Mouse (Mus musculus): ENCODE measurements at regions not wholly inside any gene's neighbourhood (a gene's known extent, or its start where the extent isn't known, plus 50 kb on each side); places are given as distances from the start of the nearest gene placed in this dataset.

DNA sequence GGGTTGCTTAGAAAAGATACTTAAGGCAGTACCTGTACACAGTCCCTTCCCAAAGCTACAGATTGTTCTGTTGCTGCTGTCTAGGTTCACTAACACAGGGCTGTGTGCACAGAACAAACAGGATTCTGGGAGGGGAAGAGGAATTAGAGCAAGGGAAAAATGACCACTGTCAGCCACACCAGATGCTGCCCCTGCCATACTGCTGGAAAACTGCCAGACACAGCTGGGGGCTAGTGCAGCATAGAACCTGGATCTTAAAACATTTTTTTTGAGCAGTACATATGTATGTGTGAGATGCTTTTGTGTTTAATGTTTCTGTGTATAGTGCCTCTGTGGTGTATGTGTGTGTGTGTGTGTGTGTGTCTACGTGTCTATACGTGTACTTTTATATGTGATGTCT is 291.7 kb upstream of the Myt1l start:
- Histone ChIP-seq H3K27ac (no peak overlapping the region), H3K4me3 (no peak overlapping the region), H3K36me3 (no peaks in the 10 kb centered on the region), H3K27me3 (no peaks in the 10 kb centered on the region), H3K9ac (no peak overlapping the region), H3K9me3 (no peaks in the 10 kb centered on the region), H3K4me1 (replicated peaks) (peaks cover 51% of the 10 kb centered on the region), H3K4me2 (no peak overlapping the region)
- WGBS = 95% methylated on average over 2 of the region's 2 CpGs
- no peak for ATAC-seq (ENCODE audit: low FRiP score)

DNA sequence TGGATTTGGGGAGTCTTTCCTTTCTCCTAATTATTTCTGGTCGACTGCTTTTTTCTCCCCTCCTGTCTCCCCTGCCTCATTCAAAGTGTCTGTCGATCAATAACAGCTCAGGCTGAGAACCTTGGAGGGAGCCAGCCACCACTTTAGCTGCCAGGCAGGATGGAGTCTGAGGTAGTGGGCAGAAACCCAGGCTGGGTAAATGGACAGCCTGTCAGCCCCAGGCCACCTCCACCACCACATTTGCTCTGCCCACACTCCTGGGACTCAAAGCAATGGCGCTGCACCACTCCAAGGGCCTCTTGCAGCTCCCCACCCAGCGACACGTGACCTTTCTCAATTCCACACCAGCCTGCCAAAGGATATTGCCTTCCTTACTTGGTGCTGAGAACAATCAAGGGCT is 290.7 kb upstream of the Myt1l start:
- Histone ChIP-seq H3K4me1 (replicated peaks) (peaks cover 47% of the 10 kb centered on the region), H3K36me3 (no peaks in the 10 kb centered on the region), H3K4me3 (no peak overlapping the region), H3K4me2 (no peak overlapping the region), H3K9ac (no peak overlapping the region), H3K27me3 (no peaks in the 10 kb centered on the region), H3K9me3 (no peaks in the 10 kb centered on the region), H3K27ac (peak overlapping the region; percentile 10)
- no peak for ATAC-seq (ENCODE audit: low FRiP score)
- 44% methylated on average over 5 of the region's 5 CpGs for WGBS

DNA sequence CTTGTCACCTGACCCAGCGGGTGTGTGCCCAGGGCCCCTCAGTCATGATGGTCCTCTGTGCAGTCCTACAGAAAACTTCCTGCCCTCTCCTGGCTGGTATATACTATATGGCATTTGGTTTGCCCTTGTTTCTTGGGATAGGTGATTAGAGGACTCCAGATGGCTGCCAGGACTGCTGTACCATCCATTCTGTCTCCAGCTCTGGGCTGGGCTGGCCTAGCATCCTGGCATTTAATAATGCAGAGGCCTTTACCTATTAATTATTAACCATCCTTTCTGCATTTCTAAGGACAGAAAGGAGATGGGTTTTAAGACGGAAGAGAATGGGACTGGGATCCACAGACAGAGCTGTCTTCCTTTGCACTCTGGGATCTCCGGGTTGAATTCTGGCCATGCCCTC is 288.7 kb upstream of the Myt1l start:
- ATAC-seq (ENCODE audit: low FRiP score) = no peak; the same call in 1 of the 2 replicates
- H3K9ac ChIP-seq = 0 out of 2 replicates have a peak overlapping the region, but pooled peaks have one; percentile 35
- H3K36me3 ChIP-seq = no peaks in the 10 kb centered on the region
- peaks cover 50% of the 10 kb centered on the region for H3K4me1 ChIP-seq (replicated peaks)
- H3K4me2 ChIP-seq = no peak overlapping the region
- WGBS = 62% methylated on average over 3 of the region's 3 CpGs
- no peak overlapping the region for H3K4me3 ChIP-seq
- H3K9me3 ChIP-seq = no peaks in the 10 kb centered on the region
- peak overlapping the region; percentile 83 for H3K27ac ChIP-seq
- no peaks in the 10 kb centered on the region for H3K27me3 ChIP-seq

DNA sequence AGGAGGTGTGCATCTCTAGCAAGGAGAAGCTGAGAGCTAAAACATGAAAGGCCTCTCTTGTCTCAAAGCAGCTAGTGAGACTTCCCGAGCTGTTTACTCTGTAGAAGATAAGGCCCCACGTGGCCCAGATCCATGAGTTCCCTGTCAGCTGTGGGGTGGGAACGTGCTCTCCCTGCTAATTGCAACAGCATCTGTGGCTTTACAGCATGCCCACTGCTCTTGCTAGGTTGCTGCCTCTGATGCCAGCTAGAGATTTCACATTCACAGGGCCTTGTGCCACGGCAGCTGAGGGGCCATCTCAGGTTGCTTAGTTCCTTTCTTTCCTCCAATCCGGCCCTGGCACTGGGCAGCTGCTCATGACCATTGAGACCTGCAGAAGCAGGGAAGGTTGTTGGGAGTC is 288.2 kb upstream of the Myt1l start:
- WGBS = 37% methylated on average over 5 of the region's 5 CpGs
- H3K4me1 ChIP-seq (replicated peaks) = peaks cover 50% of the 10 kb centered on the region
- peak overlapping the region; percentile 43; the same call in 1 of the 2 replicates for H3K9ac ChIP-seq

DNA sequence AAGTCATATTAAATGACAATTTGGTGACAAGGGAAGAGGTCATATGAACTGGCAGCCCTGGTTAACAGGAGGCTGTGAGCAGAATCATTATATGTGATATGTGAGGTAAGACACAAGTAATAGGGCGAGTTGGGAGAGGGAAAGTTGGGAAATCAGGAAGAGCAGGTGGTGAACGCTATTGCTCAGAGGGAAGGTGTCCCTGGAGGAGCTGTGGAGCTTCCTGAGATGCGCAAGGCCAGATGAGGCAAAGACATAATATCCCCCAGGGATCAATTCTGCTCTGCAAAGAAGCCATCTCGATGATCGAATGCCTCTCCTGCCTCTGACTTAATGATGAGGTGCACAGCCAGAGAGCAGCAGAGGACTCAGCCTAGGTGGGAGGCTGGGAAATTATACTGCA is 285.1 kb upstream of the Myt1l start:
- no peak overlapping the region for H3K4me2 ChIP-seq
- no peak overlapping the region for H3K4me3 ChIP-seq
- H3K9me3 ChIP-seq = no peaks in the 10 kb centered on the region
- peak overlapping the region; percentile 52; the same call in 1 of the 2 replicates for H3K27ac ChIP-seq
- peaks cover 71% of the 10 kb centered on the region for H3K4me1 ChIP-seq (replicated peaks)
- no peaks in the 10 kb centered on the region for H3K36me3 ChIP-seq
- no peak for ATAC-seq (ENCODE audit: low FRiP score)
- no peak overlapping the region for H3K9ac ChIP-seq
- no peaks in the 10 kb centered on the region for H3K27me3 ChIP-seq
- 50% methylated on average over 5 of the region's 5 CpGs for WGBS

More for the DNA sequence above, 288.2 kb upstream of the Myt1l start:
- peak overlapping the region; percentile 83 for H3K27ac ChIP-seq
- no peaks in the 10 kb centered on the region for H3K36me3 ChIP-seq
- H3K4me3 ChIP-seq = no peak overlapping the region
- H3K27me3 ChIP-seq = no peaks in the 10 kb centered on the region
- no peaks in the 10 kb centered on the region for H3K9me3 ChIP-seq
- no peak overlapping the region for H3K4me2 ChIP-seq
- ATAC-seq (ENCODE audit: low FRiP score) = peak; percentile 71

DNA sequence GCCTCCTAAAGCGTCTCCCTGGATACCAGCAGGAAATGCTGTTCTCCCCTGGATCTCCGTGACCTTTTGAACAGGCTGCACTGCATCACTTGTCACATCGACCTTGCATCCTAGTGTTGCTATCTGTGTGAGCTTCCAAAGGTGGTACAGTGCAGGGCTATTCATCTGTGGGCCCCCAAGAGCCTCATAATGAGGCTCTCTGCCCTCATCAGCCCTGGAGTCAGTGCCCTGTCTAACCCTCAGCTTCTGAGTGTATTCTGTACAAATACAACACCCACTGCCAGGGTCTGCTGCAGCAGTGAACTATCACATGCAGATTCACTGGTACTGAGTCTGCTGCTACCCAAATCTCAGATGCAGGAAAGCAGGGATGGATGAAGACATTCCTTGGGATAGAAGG is 282.1 kb upstream of the Myt1l start:
- peak; percentile 24; the same call in 1 of the 2 replicates for ATAC-seq (ENCODE audit: low FRiP score)
- H3K4me2 ChIP-seq = no peak overlapping the region
- no peaks in the 10 kb centered on the region for H3K27me3 ChIP-seq
- peaks cover 48% of the 10 kb centered on the region for H3K4me1 ChIP-seq (replicated peaks)
- 23% methylated on average over 3 of the region's 3 CpGs for WGBS
- no peaks in the 10 kb centered on the region for H3K36me3 ChIP-seq
- no peak overlapping the region for H3K9ac ChIP-seq
- no peak overlapping the region for H3K4me3 ChIP-seq
- H3K27ac ChIP-seq = peak overlapping the region; percentile 69
- no peaks in the 10 kb centered on the region for H3K9me3 ChIP-seq

DNA sequence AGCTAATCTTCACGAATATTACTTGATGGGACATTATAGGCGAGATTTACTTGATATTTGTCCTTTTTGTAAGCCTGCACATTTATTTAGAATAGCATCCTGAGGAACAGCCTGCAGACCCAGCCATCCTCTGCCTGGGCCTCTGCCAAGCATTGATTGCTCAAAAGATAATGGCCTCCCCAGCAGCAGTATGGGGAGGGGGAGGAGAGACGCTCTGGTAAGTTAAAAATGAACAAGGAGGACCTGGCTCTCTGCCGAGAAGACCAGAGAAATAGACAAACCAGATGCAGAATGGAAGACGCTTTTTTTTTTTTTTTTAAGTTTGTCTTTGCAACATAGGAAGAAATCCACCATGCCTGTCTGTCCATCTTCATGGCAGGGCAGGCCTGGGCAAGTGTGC is 280.8 kb upstream of the Myt1l start:
- Histone ChIP-seq H3K4me2 (no peak overlapping the region), H3K27ac (peak overlapping the region; percentile 83), H3K4me1 (replicated peaks) (peaks cover 46% of the 10 kb centered on the region), H3K27me3 (no peaks in the 10 kb centered on the region), H3K9me3 (no peaks in the 10 kb centered on the region), H3K9ac (no peak overlapping the region), H3K36me3 (no peaks in the 10 kb centered on the region), H3K4me3 (no peak overlapping the region)
- ATAC-seq (ENCODE audit: low FRiP score) = no peak
- WGBS = 57% methylated on average over 5 of the region's 5 CpGs

DNA sequence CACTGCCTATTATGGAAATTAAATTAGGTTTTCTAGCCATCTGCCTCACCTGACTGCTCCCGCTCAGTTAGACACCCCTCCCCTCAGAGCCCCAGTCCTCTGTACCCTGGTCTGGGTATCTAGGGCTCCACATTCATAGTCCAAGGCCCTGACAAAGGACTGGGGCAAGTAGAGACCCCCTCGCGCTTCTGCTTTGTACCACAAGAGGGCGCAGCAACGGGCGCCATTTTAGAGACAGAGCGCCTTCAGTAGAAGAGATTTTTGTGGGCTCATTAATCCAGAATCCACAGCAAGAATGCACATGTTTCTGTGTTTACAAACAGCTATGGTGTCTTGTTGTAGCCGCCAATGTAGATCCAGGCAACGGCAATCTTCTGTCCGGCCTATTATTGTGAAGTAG is 279.7 kb upstream of the Myt1l start:
- no peaks in the 10 kb centered on the region for H3K36me3 ChIP-seq
- H3K27ac ChIP-seq = no peak overlapping the region
- WGBS = 86% methylated on average over 10 of the region's 10 CpGs
- no peak overlapping the region for H3K9ac ChIP-seq
- no peaks in the 10 kb centered on the region for H3K27me3 ChIP-seq
- H3K4me3 ChIP-seq = no peak overlapping the region
- H3K9me3 ChIP-seq = no peaks in the 10 kb centered on the region
- ATAC-seq (ENCODE audit: low FRiP score) = no peak
- no peak overlapping the region for H3K4me2 ChIP-seq
- H3K4me1 ChIP-seq (replicated peaks) = peaks cover 35% of the 10 kb centered on the region

DNA sequence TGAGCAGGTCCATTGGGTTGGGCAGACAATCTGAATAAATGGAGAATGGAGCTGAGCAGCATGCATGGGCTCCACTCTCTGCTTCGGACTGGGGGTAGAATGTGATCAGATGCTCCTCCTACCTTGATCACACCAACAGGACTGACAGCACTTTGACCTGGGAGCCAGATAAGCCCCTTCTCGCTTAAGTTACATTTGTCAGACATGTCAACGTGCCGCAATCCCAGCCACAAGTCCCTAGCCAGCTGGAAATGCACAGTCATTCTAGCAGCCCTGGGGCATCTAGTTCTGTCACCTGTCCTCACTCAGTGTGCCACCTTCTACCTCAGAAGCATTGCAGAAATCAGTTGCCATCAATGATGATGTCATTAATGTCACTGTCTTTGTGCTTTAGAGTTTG is 272.1 kb upstream of the Myt1l start:
- peaks cover 26% of the 10 kb centered on the region for H3K4me1 ChIP-seq (replicated peaks)
- H3K27me3 ChIP-seq = no peaks in the 10 kb centered on the region
- no peak for ATAC-seq (ENCODE audit: low FRiP score)
- no peaks in the 10 kb centered on the region for H3K9me3 ChIP-seq
- no peak overlapping the region for H3K4me2 ChIP-seq
- H3K27ac ChIP-seq = no peak overlapping the region
- WGBS = 88% methylated on average over 4 of the region's 4 CpGs
- H3K9ac ChIP-seq = no peak overlapping the region
- H3K36me3 ChIP-seq = no peaks in the 10 kb centered on the region
- no peak overlapping the region for H3K4me3 ChIP-seq

DNA sequence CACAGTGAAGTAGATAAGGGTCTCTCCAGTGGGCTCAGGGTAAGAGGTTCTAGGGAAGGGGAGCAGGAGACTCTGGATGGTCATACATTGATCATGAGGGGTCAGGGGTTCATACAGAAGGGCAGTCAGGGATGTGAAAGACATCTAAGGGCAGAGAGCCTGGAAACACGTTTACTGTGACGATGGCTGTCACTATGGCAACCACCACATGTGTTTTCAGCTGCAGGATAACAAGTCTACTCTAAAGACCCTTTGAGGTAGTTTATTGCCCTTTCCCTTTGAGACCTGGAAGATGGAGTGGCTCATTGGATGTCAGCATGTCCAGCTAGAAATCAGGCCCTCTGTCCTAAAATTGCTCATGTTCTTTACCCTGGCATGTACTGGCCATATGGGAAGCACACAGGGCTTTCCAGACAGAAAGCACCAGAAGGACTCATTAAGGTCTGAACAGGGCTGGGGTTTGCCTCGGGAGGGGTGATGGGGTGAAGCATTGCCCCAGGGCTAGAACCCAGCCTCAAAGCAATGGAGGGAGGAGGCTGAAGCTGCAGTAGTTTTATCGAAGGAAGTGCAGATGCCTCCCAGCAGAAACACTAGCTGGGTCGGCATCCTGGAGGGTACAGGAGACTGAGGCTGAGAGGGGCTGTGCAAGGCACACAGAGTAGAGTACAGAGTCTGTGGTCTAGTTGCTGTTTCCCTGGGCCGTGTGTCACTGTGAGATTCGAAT is 271.0 kb upstream of the Myt1l start:
- no peak overlapping the region for H3K4me2 ChIP-seq
- 12% methylated on average over 7 of the region's 7 CpGs for WGBS
- no peaks in the 10 kb centered on the region for H3K9me3 ChIP-seq
- H3K9ac ChIP-seq = no peak overlapping the region
- peak overlapping the region; percentile 90 for H3K27ac ChIP-seq
- ATAC-seq (ENCODE audit: low FRiP score) = 0 out of 2 replicates have a peak, but pooled peaks have one; percentile 40
- no peaks in the 10 kb centered on the region for H3K27me3 ChIP-seq
- H3K4me1 ChIP-seq (replicated peaks) = peaks cover 26% of the 10 kb centered on the region
- H3K4me3 ChIP-seq = no peak overlapping the region
- H3K36me3 ChIP-seq = no peaks in the 10 kb centered on the region

DNA sequence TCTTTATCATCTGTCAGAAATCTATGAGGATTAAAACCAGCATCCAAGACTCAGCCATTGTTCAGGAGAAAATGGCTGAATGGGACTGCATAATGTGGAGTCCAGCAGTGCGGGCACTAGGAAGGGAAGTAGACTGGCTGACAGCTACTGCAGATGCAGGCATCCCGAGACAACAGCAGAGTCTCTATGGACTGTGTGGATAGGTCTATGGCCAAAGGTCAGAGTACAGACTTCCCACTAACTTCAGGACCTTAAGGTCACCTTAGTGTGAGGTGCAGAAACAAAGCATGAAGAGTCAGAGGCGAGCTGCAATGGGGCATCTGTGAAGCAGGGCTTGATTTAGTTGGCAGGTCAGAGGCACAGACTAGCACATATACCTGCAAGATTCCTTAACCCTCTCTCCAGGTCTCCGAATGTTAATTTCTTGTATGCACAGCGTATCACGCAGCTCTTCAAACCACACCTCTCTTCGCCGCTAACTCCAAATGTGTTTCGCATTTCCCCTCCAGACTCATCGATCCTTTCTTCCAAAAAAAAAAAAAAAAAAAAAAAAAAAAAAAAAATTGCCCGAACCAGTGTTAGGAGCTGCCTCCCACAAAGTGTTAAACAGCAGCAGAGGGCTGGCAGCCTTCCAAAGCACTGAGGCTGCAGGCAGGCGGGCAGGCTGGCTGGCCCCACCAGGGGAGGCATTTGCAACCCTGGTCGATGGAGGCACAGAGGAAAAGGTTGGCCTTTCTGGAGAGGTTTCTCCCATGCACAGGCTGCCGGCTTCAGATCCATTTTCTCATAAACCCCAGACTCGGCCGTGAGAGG is 270.2 kb upstream of the Myt1l start:
- H3K9ac ChIP-seq = peak overlapping the region; percentile 53; the same call in 1 of the 2 replicates
- no peaks in the 10 kb centered on the region for H3K9me3 ChIP-seq
- H3K4me3 ChIP-seq = no peak overlapping the region
- peaks cover 26% of the 10 kb centered on the region for H3K4me1 ChIP-seq (replicated peaks)
- ATAC-seq (ENCODE audit: low FRiP score) = peak; percentile 51; the same call in 1 of the 2 replicates
- WGBS = 13% methylated on average over 16 of the region's 16 CpGs
- peak overlapping the region; percentile 30 for H3K4me2 ChIP-seq
- H3K27ac ChIP-seq = peak overlapping the region; percentile 90
- no peaks in the 10 kb centered on the region for H3K27me3 ChIP-seq
- H3K36me3 ChIP-seq = no peaks in the 10 kb centered on the region

DNA sequence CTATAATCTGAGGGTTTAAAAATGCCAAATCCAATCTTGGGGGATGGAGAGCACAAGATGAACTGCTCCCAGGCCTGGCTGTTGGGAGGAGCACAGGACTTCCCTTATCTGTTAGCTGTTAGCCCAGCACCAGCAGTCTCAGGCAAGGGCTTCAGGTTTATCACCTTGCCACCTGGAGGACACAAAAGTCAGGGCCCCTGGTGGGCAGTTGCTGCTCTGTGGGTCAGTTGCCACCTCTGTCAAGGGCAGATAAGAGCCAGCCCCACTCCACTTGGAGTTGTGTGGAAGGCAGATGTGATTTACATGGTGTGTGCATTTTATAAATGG is 269.7 kb upstream of the Myt1l start:
- Histone ChIP-seq H3K9ac (peak overlapping the region; percentile 53; the same call in 1 of the 2 replicates), H3K9me3 (no peaks in the 10 kb centered on the region), H3K4me1 (replicated peaks) (peaks cover 26% of the 10 kb centered on the region), H3K36me3 (no peaks in the 10 kb centered on the region), H3K27me3 (no peaks in the 10 kb centered on the region), H3K4me2 (peak overlapping the region; percentile 30; the same call in 1 of the 2 replicates), H3K27ac (peak overlapping the region; percentile 90), H3K4me3 (no peak overlapping the region)
- ATAC-seq (ENCODE audit: low FRiP score) = peak; percentile 40; the same call in 1 of the 2 replicates

All from hindbrain, embryonic 13.5 days (tissue).